Mouse (Mus musculus): Measurements from ENCODE around the gene Gm43738.
A peak's percentile ranks its signal among the peaks of the same experiment; 100 is the strongest.

The Gm43738 gene

DNA sequence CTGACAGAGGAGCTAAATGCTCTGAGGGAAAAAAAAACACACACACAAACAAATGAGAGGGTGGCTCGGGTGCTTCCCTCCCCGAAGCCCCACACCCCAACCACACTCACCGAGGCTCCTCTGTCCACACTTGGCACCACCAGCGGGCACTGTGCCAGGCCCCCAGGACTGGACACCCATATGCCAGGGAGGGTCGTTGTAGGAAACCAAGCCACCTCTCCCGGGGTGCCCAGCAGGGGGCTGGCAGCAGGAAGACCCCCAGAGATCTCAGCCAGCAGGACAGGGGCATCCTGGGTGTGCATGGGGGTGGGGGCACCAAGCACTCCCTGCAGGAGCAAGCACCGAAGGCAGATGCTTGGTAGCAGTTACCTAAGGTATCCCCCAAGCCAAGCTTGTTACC is at the start of gene Gm43738:
Gene Gm43738, minus strand, starts transcription at position 289 of the 400 bp plus-strand sequence.
- DNase-seq (ENCODE audit: low read depth, low spot score), result peak; percentile 18

DNA sequence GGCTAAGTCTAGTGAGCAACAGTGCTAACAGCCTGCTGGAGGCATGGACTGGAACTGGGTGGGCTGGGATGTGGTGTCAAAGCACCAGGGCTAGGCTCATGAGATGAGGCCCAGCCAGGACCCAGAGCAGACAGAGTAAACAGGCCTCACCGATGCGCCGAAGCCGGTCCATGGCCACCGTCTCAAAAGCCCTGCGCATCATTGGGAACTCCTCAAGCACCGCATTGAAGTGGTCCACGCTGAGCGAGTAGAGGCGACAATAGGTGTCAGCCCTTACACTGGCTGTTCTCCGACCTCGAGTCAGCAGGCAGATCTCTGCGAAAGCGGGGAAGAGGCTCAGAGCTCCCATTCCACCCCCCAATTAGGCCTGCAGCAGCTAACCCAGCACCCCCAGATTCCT is 47.7 kb upstream of the Gm43738 start:
- DNase-seq (ENCODE audit: low read depth, low spot score), result no peak

- DNase-seq (ENCODE audit: low read depth, low spot score), result peak; percentile 16
Observed at GRCm38 (mm10) chr3:89147979-89148311, 47.0 kb upstream of the Gm43738 start.

- no peak for DNase-seq (ENCODE audit: low read depth, low spot score)
Observed at GRCm38 (mm10) chr3:89147101-89147978, 46.4 kb upstream of the Gm43738 start.

DNA sequence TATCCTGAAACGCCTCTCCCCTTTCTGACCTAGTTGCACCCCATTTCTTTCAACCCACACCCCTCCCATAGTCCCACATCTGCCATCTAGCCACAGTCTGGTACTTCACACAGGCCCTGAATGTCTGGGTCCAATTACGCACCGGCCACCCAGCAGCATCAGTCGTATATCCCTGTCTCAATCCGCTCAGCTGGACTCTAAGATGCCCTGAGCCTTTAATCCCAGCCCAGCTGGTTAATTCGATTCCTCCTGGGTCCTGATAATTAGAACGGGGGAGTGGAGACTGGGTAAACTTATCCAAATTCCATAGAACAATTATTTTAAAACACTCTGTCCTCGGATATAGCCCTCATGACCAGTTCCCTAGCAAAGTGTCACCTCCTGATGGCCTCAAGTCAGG is 44.7 kb upstream of the Gm43738 start:
- DNase-seq (ENCODE audit: low read depth, low spot score), result no peak

- no peak for DNase-seq (ENCODE audit: low read depth, low spot score)
Observed at GRCm38 (mm10) chr3:89144821-89145220, 43.9 kb upstream of the Gm43738 start.

- no peak for DNase-seq (ENCODE audit: low read depth, low spot score)
Observed at GRCm38 (mm10) chr3:89136365-89136764, 35.5 kb upstream of the Gm43738 start.

DNA sequence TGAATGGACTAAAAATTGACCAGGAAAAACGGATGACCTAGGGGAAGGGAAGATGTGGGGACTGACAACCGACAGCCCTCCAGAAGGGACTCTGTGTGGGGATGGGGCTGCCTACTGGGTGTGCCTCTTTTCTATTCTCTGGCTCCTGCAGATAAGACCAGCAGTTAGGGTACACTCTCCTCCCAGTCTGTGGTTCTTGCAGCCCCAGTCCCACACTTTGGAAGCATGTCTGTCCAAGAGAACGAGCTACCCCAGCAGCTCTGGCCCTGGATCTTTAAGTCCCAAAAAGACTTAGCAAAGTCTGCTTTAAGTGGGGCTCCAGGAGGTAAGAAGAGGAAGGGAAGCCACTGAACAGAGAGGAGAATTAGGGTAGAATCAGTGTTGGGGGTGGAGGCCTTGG is 35.1 kb upstream of the Gm43738 start, which contains the start of gene Pklr:
Gene Pklr, plus strand, starts transcription at position 185 of the 400 bp plus-strand sequence.
- DNase-seq (ENCODE audit: low read depth, low spot score), result no peak

GRCm38 (mm10) chr3:89133752-89134151 is 32.9 kb upstream of the Gm43738 start:
- DNase-seq (ENCODE audit: low read depth, low spot score), result no peak

DNA sequence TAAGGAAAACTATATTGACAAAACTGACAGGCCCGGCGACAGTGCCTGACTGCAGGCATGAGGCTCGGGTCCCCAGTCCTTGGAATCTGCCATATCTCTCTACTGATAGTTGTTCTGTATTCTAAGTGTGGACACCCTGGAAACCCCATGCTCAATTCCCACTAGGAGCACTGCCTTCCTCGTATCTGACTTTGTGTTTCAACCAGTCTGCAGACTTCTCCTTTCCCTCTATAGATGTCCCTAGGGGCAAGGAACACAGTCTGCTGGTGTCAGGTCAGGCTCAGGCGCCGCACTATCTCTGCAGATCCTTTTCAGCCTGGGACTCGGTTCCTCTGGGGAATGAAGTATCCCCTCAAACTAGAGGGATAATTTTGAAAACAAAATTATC is 32.2 kb upstream of the Gm43738 start:
- no peak for DNase-seq (ENCODE audit: low read depth, low spot score)

- peak; percentile 17 for DNase-seq (ENCODE audit: low read depth, low spot score)
Observed at GRCm38 (mm10) chr3:89132285-89133062, 31.6 kb upstream of the Gm43738 start.

DNA sequence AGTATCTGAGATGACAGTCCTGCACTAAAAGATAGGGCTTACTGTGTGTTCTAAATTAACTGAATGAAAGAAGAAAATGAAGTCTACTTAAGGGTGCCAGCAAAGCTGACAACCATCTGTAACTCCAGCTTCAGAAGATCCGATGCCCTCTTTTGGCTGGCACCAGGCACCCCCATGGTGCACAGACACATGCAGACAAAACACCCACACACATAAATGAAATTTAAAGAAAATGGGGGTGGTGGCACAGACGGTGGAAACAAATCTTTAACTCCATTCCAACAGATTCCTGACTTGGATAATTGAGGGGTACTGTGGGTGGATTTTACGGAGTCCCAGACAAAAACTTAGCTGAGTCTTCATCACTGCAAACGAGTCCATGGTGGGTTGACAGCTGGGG is 30.9 kb upstream of the Gm43738 start:
- DNase-seq (ENCODE audit: low read depth, low spot score), result no peak

- DNase-seq (ENCODE audit: low read depth, low spot score), result no peak
Observed at GRCm38 (mm10) chr3:89129908-89130307, 29.0 kb upstream of the Gm43738 start.

- no peak for DNase-seq (ENCODE audit: low read depth, low spot score)
Observed at GRCm38 (mm10) chr3:89125981-89126380, 25.1 kb upstream of the Gm43738 start.

DNA sequence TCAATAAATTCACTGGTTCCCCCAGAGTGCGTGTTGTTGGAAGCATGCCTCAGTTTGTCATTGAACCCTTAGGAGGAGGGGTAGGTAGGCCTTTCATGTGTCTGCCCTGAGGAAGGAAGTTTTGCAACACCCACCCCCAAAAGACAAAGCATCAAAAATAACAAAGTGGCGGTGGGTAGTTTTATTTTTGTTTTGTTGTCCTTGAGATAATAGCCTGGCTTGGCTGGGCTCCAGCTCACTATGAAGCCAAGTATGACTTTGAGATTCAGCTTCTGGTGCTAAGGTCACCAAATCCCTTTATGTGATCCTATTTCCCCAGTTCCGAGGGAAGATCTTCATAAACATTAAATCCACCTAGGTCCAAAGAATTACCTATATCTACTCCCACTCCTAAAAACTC is 23.3 kb upstream of the Gm43738 start:
- no peak for DNase-seq (ENCODE audit: low read depth, low spot score)

GRCm38 (mm10) chr3:89123313-89123712 is 22.4 kb upstream of the Gm43738 start:
- DNase-seq (ENCODE audit: low read depth, low spot score), result no peak

DNA sequence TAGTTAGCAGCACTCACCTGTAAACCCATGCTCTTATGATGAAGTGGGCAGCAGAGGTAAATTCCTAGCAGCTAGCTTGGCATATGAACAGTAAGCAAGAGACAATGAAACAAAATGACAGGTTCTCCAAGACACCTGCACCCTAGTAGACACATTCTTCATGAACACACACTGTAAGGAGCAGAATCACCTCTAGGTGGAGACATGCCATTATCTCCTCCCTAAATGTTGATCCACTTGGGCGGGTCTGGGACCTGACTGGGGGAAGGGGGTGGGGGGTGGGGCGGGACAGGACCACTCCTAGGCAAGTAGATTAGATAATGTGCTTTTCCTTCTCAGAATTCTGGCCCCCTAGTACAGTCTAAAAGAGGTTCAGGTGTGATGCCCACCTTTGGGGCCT is 14.6 kb upstream of the Gm43738 start:
- peak; percentile 63 for DNase-seq (ENCODE audit: low read depth, low spot score)

DNA sequence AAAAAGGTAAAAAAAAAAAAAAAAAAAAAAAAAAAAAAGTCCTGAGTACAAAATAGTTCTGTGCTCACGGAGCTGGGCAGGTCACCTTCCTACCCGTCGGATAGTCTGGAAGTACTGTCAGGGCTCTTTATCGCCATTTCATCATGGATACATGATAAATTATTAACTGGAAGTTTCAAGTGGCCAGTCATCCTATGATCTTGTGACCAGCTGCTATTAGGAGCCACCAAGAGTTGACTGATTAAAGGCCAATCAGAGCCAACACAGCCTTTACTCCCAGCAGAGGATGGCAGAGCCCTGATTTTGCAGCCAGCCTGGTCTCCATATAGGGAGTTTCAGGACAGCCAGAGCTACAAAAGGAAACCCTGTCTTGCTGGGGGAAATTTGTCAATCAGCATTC is 12.2 kb upstream of the Gm43738 start:
- no peak for DNase-seq (ENCODE audit: low read depth, low spot score)

- no peak for DNase-seq (ENCODE audit: low read depth, low spot score)
Observed at GRCm38 (mm10) chr3:89108146-89108545, 7.2 kb upstream of the Gm43738 start.

- DNase-seq (ENCODE audit: low read depth, low spot score), result no peak
Observed at GRCm38 (mm10) chr3:89107545-89107944, 6.6 kb upstream of the Gm43738 start.

GRCm38 (mm10) chr3:89106881-89107280 is 6.0 kb upstream of the Gm43738 start:
- DNase-seq (ENCODE audit: low read depth, low spot score), result no peak

GRCm38 (mm10) chr3:89103291-89103595 is 2.3 kb upstream of the Gm43738 start:
- no peak for DNase-seq (ENCODE audit: low read depth, low spot score)

Data from CD4-positive helper T cell, adult 2 months (primary cell).